Mouse (Mus musculus) small intestine, adult 2 months (tissue): ENCODE measurements around the gene Daam1.

Source experiments
- CTCF ChIP-seq: fragments of 200-500 bp; IDR thresholded peaks from 2 replicates; pipeline ENCODE4 v1.5.1; 2012; ENCODE audit warnings: low read depth, mild to moderate bottlenecking, control low read depth, inconsistent platforms, low read length, moderate library complexity, mixed read lengths; ENCODE audit not compliant: insufficient replicate concordance, insufficient read length; ENCODE audit errors: extremely low read depth
- POLR2A ChIP-seq: fragments of 200-500 bp; IDR thresholded peaks from 2 replicates; pipeline ENCODE4 v1.6.1; 2012; ENCODE audit warnings: low read depth, mild to moderate bottlenecking, control low read depth, inconsistent platforms, low read length, moderate library complexity

GRCm38 (mm10) chr12:71888370-71888769 is 57.5 kb downstream of the Daam1 start:
- no peak for TF ChIP-seq POLR2A
- no peak for TF ChIP-seq CTCF
